Mouse (Mus musculus) heart, embryonic 14.5 days (tissue): ENCODE measurements around the gene Slc25a25. TPM values are rescaled to one million over a fixed set of nuclear protein-coding genes. Genes with fewer than 3 reads are reported as not detected.
"Not testable (repeated sequence)": the region's sequence is repeated elsewhere in the genome, so short reads cannot be mapped to it uniquely, and the experiment has no call there.

Source experiments
- ATAC-seq: fragments of 200-750 bp; cut with Nextera tagmentation; 2 replicates; pipeline ENCODE4 v1.8.0; 2017; ENCODE audit warnings: low read depth, moderate TSS enrichment; ENCODE audit not compliant: insufficient number of reproducible peaks, insufficient read depth, low FRiP score
- H3K27ac ChIP-seq, 2 experiments: fragments of 200-500 bp in 1 of 2; fragments of 300-500 bp in 1 of 2; sonication (generic) in 1 of 2; replicated peaks in 1 of 2; 2 replicates each; pipeline ENCODE4 v1.5.1; 2012 to 2014; ENCODE audit warnings: low read depth in 2 of 2, low read length in 2 of 2, control low read depth in 1 of 2, mild to moderate bottlenecking in 1 of 2, mixed read lengths in 1 of 2; ENCODE audit not compliant: control insufficient read depth in 1 of 2, insufficient read depth in 1 of 2
- H3K27me3 ChIP-seq: fragments of 300-500 bp; sonication (generic); 2 replicates; pipeline ENCODE4 v1.6.1; 2014; ENCODE audit warnings: mild to moderate bottlenecking, low read length, control low read depth; ENCODE audit not compliant: control insufficient read depth, insufficient read depth
- H3K36me3 ChIP-seq: fragments of 300-500 bp; sonication (generic); 2 replicates; pipeline ENCODE4 v1.6.1; 2014; ENCODE audit warnings: mild to moderate bottlenecking, control low read depth, low read length, mixed read lengths; ENCODE audit not compliant: control insufficient read depth, insufficient read depth
- H3K4me1 ChIP-seq, 2 experiments: fragments of 200-500 bp in 1 of 2; fragments of 300-500 bp in 1 of 2; sonication (generic) in 1 of 2; 2 replicates each; pipeline ENCODE4 v1.6.1; 2012 to 2014; ENCODE audit warnings: low read length in 2 of 2, control low read depth in 1 of 2, mixed read lengths in 1 of 2; ENCODE audit not compliant: control insufficient read depth in 2 of 2, insufficient read depth in 2 of 2
- H3K4me2 ChIP-seq: fragments of 300-500 bp; sonication (generic); 2 replicates; pipeline ENCODE4 v1.6.1; 2014; ENCODE audit warnings: mild to moderate bottlenecking, low read length
- H3K4me3 ChIP-seq, 2 experiments: fragments of 200-500 bp in 1 of 2; fragments of 300-500 bp in 1 of 2; sonication (generic) in 1 of 2; 2 replicates each; pipeline ENCODE4 v1.5.1; 2012 to 2014; ENCODE audit warnings: low read length in 2 of 2, mild to moderate bottlenecking in 2 of 2, control low read depth in 1 of 2, low read depth in 1 of 2, moderate library complexity in 1 of 2; ENCODE audit not compliant: control insufficient read depth in 1 of 2, insufficient read depth in 1 of 2
- H3K9ac ChIP-seq: fragments of 300-500 bp; sonication (generic); 2 replicates; pipeline ENCODE4 v1.6.1; 2014; ENCODE audit warnings: mild to moderate bottlenecking, low read length
- H3K9me3 ChIP-seq: fragments of 300-500 bp; sonication (generic); 2 replicates; pipeline ENCODE4 v1.6.1; 2016; ENCODE audit warnings: low read length, control low read depth; ENCODE audit not compliant: control insufficient read depth
- WGBS: fragments of 180-500 bp; shearing (Covaris S2); extraction: QIAGEN DNeasy Blood & Tissue Kit; methylation state at CpG from one replicate; pipeline ENCODE4 v1.1.7; 2014; 5-methylcytosine and 5-hydroxymethylcytosine counted together
- polyA plus RNA-seq: library from polyadenylated mRNA; unstranded; fragments of >200 nt; fragmentation: Nextera tagmentation; extraction: Ambion mirVana; gene quantifications from 2 replicates; pipeline ENCODE4 v1.2.1, GENCODE M21; 2014

Slc25a25 gene
- polyA plus RNA-seq, 1 experiment from 2014 or later = 8.0 TPM

GRCm38 (mm10) chr2:32492661-32493060, 41.4 kb upstream of the Slc25a25 start:
- no peak overlapping the region for H3K4me3 ChIP-seq
- no peak overlapping the region for H3K9ac ChIP-seq
- H3K4me2 ChIP-seq = no peak overlapping the region
- peaks cover 5 to 6% of the 10 kb centered on the region in 2 experiments; a peak in 2 of 4 replicates for H3K4me1 ChIP-seq
- 67% methylated on average over 2 of the region's 2 CpGs for WGBS
- no peak for ATAC-seq
- no peaks in the 10 kb centered on the region for H3K36me3 ChIP-seq
- no peak overlapping the region for H3K27ac ChIP-seq
- H3K27me3 ChIP-seq = no peaks in the 10 kb centered on the region
- no peaks in the 10 kb centered on the region for H3K9me3 ChIP-seq

- peaks cover 15% of the 10 kb centered on the region in 2 experiments for H3K4me1 ChIP-seq
- H3K27me3 ChIP-seq, H3K36me3 ChIP-seq, H3K9ac ChIP-seq, ATAC-seq, H3K4me2 ChIP-seq, H3K27ac ChIP-seq, H3K4me3 ChIP-seq, H3K9me3 ChIP-seq: not testable (repeated sequence)
Measured at GRCm38 (mm10) chr2:32490730-32491129, 39.5 kb upstream of the Slc25a25 start.

- H3K9me3 ChIP-seq = no peaks in the 10 kb centered on the region
- WGBS = 0% methylated on average over 5 of the region's 5 CpGs
- H3K4me2 ChIP-seq = no peak overlapping the region
- H3K4me1 ChIP-seq = peaks cover 8 to 11% of the 10 kb centered on the region in 2 experiments
- H3K27me3 ChIP-seq = no peaks in the 10 kb centered on the region
- no peak for ATAC-seq
- no peak overlapping the region for H3K9ac ChIP-seq
- no peak overlapping the region for H3K27ac ChIP-seq
- H3K36me3 ChIP-seq = no peaks in the 10 kb centered on the region
- H3K4me3 ChIP-seq = no peak overlapping the region
Measured at GRCm38 (mm10) chr2:32488679-32489078, 37.4 kb upstream of the Slc25a25 start.

- Histone ChIP-seq H3K27ac (no peak overlapping the region), H3K4me3 (no peak overlapping the region), H3K4me1 (peaks cover 8 to 11% of the 10 kb centered on the region in 2 experiments), H3K4me2 (no peak overlapping the region), H3K27me3 (no peaks in the 10 kb centered on the region), H3K36me3 (no peaks in the 10 kb centered on the region), H3K9ac (no peak overlapping the region), H3K9me3 (no peaks in the 10 kb centered on the region)
- 4% methylated on average over 6 of the region's 6 CpGs for WGBS
- ATAC-seq = peak; percentile 47; the same call in 1 of the 2 replicates
Measured at GRCm38 (mm10) chr2:32487124-32487623, 35.9 kb upstream of the Slc25a25 start.

- H3K9me3 ChIP-seq = no peaks in the 10 kb centered on the region
- no peak overlapping the region for H3K4me2 ChIP-seq
- no peaks in the 10 kb centered on the region for H3K27me3 ChIP-seq
- peaks cover 8 to 11% of the 10 kb centered on the region in 2 experiments for H3K4me1 ChIP-seq
- no peak overlapping the region for H3K4me3 ChIP-seq
- WGBS = 38% methylated on average over 9 of the region's 9 CpGs
- ATAC-seq = no peak
- H3K36me3 ChIP-seq = no peaks in the 10 kb centered on the region
- H3K9ac ChIP-seq = 0 out of 2 replicates have a peak overlapping the region, but pooled peaks have one; percentile 17
- no peak overlapping the region for H3K27ac ChIP-seq
Measured at GRCm38 (mm10) chr2:32486155-32486554, 34.9 kb upstream of the Slc25a25 start.

GRCm38 (mm10) chr2:32485751-32486150, 34.5 kb upstream of the Slc25a25 start:
- H3K36me3 ChIP-seq = no peaks in the 10 kb centered on the region
- H3K4me3 ChIP-seq = no peak overlapping the region
- H3K4me2 ChIP-seq = no peak overlapping the region
- H3K27me3 ChIP-seq = no peaks in the 10 kb centered on the region
- no peak overlapping the region for H3K27ac ChIP-seq
- H3K9ac ChIP-seq = 0 out of 2 replicates have a peak overlapping the region, but pooled peaks have one; percentile 17
- no peak for ATAC-seq
- H3K4me1 ChIP-seq = peaks cover 8 to 11% of the 10 kb centered on the region in 2 experiments
- WGBS = 78% methylated on average over 4 of the region's 4 CpGs
- no peaks in the 10 kb centered on the region for H3K9me3 ChIP-seq

- H3K4me1 ChIP-seq = peaks cover 8 to 11% of the 10 kb centered on the region in 2 experiments
- no peaks in the 10 kb centered on the region for H3K27me3 ChIP-seq
- H3K4me2 ChIP-seq = no peak overlapping the region
- no peak for ATAC-seq
- H3K4me3 ChIP-seq = no peak overlapping the region
- H3K36me3 ChIP-seq = no peaks in the 10 kb centered on the region
- 78% methylated on average over 6 of the region's 6 CpGs for WGBS
- no peak overlapping the region for H3K27ac ChIP-seq
- H3K9ac ChIP-seq = no peak overlapping the region; the same call in 1 of the 2 replicates
- H3K9me3 ChIP-seq = 0 out of 2 replicates have a peak, but pooled peaks cover 2% of the 10 kb centered on the region
Measured at GRCm38 (mm10) chr2:32484933-32485332, 33.7 kb upstream of the Slc25a25 start.
